Mouse (Mus musculus) small intestine, adult 2 months (tissue): Measurements from ENCODE around the gene Ckm. TPM values are rescaled to one million over a fixed set of nuclear protein-coding genes. Genes with fewer than 3 reads are reported as not detected.
A peak's percentile ranks its signal among the peaks of the same experiment; 100 is the strongest.

Experiments used
- H3K27ac ChIP-seq: fragments of 200-500 bp; 2 replicates; pipeline ENCODE4 v1.5.1; 2012; ENCODE audit warnings: low read depth, low read length, control low read depth, inconsistent platforms; ENCODE audit not compliant: insufficient read depth
- H3K27me3 ChIP-seq: fragments of 200-500 bp; 2 replicates; pipeline ENCODE4 v1.6.1; 2012; ENCODE audit warnings: mild to moderate bottlenecking, moderate library complexity, low read length, inconsistent platforms; ENCODE audit not compliant: control insufficient read depth, insufficient read depth
- H3K36me3 ChIP-seq: fragments of 200-500 bp; 2 replicates; pipeline ENCODE4 v1.6.1; 2012; ENCODE audit warnings: mild to moderate bottlenecking, low read length, control low read depth, inconsistent platforms; ENCODE audit not compliant: control insufficient read depth, insufficient read depth
- H3K4me1 ChIP-seq: fragments of 200-500 bp; 2 replicates; pipeline ENCODE4 v1.6.1; 2012; ENCODE audit warnings: low read length, inconsistent platforms, mixed read lengths; ENCODE audit not compliant: control insufficient read depth, insufficient read depth, insufficient read length
- H3K4me3 ChIP-seq: fragments of 200-500 bp; 2 replicates; pipeline ENCODE4 v1.5.1; 2012; ENCODE audit warnings: low read depth, mild to moderate bottlenecking, control low read depth, inconsistent platforms, low read length, moderate library complexity
- CTCF ChIP-seq: fragments of 200-500 bp; IDR thresholded peaks from 2 replicates; pipeline ENCODE4 v1.5.1; 2012; ENCODE audit warnings: low read depth, mild to moderate bottlenecking, control low read depth, inconsistent platforms, low read length, moderate library complexity, mixed read lengths; ENCODE audit not compliant: insufficient replicate concordance, insufficient read length; ENCODE audit errors: extremely low read depth
- POLR2A ChIP-seq: fragments of 200-500 bp; IDR thresholded peaks from 2 replicates; pipeline ENCODE4 v1.6.1; 2012; ENCODE audit warnings: low read depth, mild to moderate bottlenecking, control low read depth, inconsistent platforms, low read length, moderate library complexity
- WGBS: fragments of 180-500 bp; shearing (Covaris S2); methylation state at CpG from one replicate; pipeline ENCODE4 v1.1.7; 2018; 5-methylcytosine and 5-hydroxymethylcytosine counted together
- polyA plus RNA-seq: library from polyadenylated mRNA; depleted of rRNA; stranded (reverse); fragments of >200 nt; gene quantifications from 2 replicates; pipeline ENCODE4 v1.2.3, GENCODE M21; 2012

Gene Ckm
- polyA plus RNA-seq, 1 experiment, result 31.9 TPM

DNA sequence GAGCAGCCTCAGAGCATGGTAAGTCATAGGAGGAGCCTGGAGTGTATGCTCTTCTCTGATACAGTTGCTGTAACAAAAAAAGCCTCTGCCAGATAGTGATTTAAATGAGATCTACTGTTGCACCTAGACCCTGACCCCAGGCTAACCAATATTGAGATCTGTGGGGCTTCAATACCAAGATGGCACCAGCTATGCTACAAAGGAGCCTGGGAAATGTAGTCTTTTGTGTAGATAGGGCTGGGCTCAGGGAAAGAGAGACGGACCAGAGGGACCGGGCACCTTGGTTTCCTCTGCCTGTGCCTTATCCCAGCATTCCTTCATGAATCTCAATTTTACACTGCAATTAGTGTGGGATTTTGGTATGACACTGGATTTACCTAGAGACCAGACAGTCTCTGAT lies 31.2 kb upstream of the Ckm start:
- Histone ChIP-seq H3K4me1 (peaks cover 3% of the 10 kb centered on the region; the same call in 1 of the 2 replicates), H3K27me3 (no peaks in the 10 kb centered on the region), H3K36me3 (no peaks in the 10 kb centered on the region), H3K4me3 (no peak overlapping the region), H3K27ac (no peak overlapping the region)
- no peak for TF ChIP-seq POLR2A
- TF ChIP-seq CTCF, result no peak
- 97% methylated on average over 2 of the region's 2 CpGs for WGBS

DNA sequence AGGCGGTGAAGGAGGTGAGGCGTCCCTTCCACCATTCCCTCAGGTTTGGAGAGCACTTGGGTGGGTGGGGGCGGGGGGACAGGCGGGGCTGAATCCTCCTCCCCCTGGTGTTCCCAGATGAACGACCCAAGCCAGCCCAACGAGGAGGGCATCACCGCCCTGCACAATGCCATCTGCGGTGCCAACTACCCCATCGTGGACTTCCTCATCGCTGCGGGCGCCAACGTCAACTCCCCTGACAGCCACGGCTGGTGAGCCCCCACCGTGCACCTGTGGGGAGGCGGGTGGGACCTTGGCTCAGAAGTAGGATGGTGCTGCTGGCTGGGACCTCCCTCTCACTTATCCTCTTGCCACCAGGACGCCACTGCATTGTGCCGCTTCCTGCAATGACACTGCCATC lies 29.2 kb upstream of the Ckm start:
- H3K27ac ChIP-seq, result no peak overlapping the region
- TF ChIP-seq CTCF, result no peak
- TF ChIP-seq POLR2A, result no peak
- no peak overlapping the region for H3K4me3 ChIP-seq
- 86% methylated on average over 18 of the region's 18 CpGs for WGBS
- no peaks in the 10 kb centered on the region for H3K36me3 ChIP-seq
- no peaks in the 10 kb centered on the region for H3K4me1 ChIP-seq
- no peaks in the 10 kb centered on the region for H3K27me3 ChIP-seq

DNA sequence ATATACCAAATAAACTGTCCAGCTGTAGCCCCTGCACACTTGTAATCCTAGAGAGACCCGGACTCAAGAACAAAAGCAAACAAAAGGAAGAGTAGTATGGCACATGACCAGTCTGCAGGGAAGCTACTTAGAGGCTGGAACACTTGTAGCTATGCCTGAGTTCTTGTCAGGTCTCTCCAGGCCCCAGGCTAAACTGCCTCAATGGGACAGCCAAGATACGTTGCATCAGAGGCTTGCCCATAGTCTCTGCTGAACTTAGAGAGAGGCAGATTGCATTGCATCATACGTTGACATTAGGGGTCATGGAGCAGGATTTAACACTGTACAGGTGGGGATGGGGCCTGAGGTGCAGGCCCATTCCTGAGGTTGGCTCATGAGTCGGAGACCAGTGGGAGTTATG lies 28.6 kb upstream of the Ckm start:
- 81% methylated on average over 4 of the region's 4 CpGs for WGBS
- no peak overlapping the region for H3K27ac ChIP-seq
- no peak overlapping the region for H3K4me3 ChIP-seq
- H3K36me3 ChIP-seq, result no peaks in the 10 kb centered on the region
- no peaks in the 10 kb centered on the region for H3K27me3 ChIP-seq
- no peaks in the 10 kb centered on the region for H3K4me1 ChIP-seq
- TF ChIP-seq CTCF, result no peak
- TF ChIP-seq POLR2A, result no peak

DNA sequence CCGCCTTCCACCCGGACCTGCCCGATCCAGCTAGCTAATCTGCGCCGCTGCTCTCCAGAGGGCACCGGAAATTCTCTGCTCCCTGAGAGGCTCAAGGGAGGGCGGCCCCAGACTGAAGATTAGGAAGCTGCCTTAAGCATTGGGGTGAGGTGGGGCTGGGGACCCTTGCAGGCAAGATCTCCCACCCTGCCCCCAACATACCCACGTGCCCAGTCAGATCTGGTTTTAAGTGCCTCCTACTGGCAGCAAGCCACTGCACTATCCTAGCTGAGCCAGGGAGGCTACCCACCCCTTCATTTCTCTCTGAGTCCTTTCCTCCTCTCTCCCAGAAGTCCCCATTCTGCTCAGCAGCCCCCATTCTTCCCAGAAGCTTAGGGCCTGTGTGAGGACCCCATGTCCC lies 26.5 kb upstream of the Ckm start:
- Histone ChIP-seq H3K27me3 (no peaks in the 10 kb centered on the region), H3K4me3 (no peak overlapping the region), H3K36me3 (no peaks in the 10 kb centered on the region), H3K4me1 (no peaks in the 10 kb centered on the region), H3K27ac (no peak overlapping the region)
- 84% methylated on average over 8 of the region's 8 CpGs for WGBS
- TF ChIP-seq POLR2A, result no peak
- no peak for TF ChIP-seq CTCF

DNA sequence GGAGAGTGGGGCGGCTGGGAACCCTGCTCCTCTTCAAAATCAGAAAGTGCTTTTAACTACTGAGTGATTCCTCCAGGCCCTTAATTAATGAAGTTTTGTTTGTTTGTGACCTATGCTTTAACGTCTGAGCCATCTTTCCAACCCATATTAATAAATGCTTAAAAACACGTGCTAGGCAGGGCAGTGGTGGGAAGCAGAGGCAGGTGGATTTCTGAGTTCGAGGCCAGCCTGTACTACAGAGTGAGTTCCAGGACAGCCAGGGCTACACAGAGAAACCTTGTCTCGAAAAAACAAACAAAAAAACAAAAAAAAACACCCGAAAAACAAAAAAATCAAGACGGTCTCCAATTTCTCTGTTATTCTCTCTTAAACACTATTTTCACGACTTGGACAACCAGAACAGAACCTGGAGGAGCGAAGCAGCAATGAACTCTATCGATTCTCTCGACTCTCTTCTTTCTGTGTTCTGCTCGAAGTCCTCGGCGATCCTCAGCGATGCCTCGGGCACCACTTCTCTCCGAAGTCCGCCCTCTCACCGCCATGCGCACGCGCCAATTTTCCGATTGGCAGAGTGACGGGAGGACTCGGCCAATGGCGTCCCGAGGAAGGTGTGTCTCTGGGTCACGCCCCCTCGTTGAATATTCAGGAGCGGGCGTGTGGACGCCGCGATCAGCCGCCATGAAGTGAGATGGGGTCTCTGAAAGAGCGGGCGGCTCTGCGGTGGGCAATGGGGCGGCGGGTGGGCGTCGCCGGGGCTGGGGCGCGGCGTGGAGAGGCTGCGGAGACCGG lies 23.0 kb upstream of the Ckm start, which contains the start of gene Ercc2:
TSS of gene Ercc2 (plus strand) at position 634 of the 789 bp plus-strand sequence.
- H3K27ac ChIP-seq, result no peak within 1 kb of the TSS
- H3K4me1 ChIP-seq, result no peaks in the 10 kb centered on the region
- no peaks in the 10 kb centered on the region for H3K27me3 ChIP-seq
- 5% methylated on average over 48 of the region's 48 CpGs for WGBS
- H3K36me3 ChIP-seq, result peaks cover 15% of the 10 kb centered on the region
- H3K4me3 ChIP-seq, result peak within 1 kb of the TSS; percentile 90
- no peak for TF ChIP-seq CTCF
- TF ChIP-seq POLR2A, result peak; percentile 19; the same call in 1 of the 2 replicates

DNA sequence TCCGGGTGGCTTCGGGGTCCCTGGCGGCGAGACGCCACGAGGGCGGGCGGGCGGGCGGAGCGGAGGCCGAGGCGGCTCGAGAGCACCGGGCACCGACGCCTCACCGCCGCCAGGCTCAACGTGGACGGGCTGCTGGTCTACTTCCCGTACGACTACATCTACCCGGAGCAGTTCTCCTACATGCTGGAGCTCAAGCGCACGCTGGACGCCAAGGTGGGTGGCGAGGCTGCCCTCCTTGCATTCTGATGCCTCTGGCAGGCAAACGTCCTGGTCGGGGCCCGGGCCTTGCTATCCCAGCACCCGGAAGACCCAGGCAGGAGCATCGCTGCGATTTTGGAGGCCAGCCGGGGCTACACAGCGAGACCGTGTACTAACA lies 22.4 kb upstream of the Ckm start:
- no peaks in the 10 kb centered on the region for H3K4me1 ChIP-seq
- TF ChIP-seq CTCF (no peak), POLR2A (no peak)
- H3K36me3 ChIP-seq, result peaks cover 21% of the 10 kb centered on the region
- WGBS, result under 1% methylated on average over 37 of the region's 37 CpGs
- no peak overlapping the region for H3K27ac ChIP-seq
- H3K27me3 ChIP-seq, result no peaks in the 10 kb centered on the region
- H3K4me3 ChIP-seq, result peak overlapping the region; percentile 90

DNA sequence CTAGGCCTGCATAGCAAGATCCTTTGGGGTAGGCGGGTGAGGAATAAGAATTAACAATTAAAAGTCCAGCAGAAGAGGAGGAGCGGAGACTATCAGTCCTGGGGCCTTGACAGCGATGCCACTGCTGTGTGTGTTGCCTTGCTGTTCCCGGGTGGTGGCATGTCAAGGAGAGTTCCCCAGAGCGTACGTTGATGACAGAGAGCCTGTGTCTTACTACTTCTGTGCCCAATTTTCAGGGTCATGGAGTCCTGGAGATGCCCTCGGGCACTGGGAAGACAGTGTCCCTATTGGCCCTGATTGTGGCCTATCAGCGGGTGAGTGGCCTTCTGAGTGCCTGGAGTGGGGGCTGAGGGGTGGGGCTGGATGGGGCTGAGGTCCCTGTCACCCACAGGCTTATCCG lies 20.9 kb upstream of the Ckm start:
- no peaks in the 10 kb centered on the region for H3K27me3 ChIP-seq
- WGBS, result 91% methylated on average over 9 of the region's 9 CpGs
- H3K36me3 ChIP-seq, result peaks cover 32% of the 10 kb centered on the region
- no peak for TF ChIP-seq CTCF
- no peak for TF ChIP-seq POLR2A
- no peak overlapping the region for H3K4me3 ChIP-seq
- no peaks in the 10 kb centered on the region for H3K4me1 ChIP-seq
- H3K27ac ChIP-seq, result no peak overlapping the region
